Mouse (Mus musculus): ENCODE measurements at regions not wholly inside any gene's neighbourhood (a gene's known extent, or its start where the extent isn't known, plus 50 kb on each side); places are given as distances from the start of the nearest gene placed in this dataset.

GRCm38 (mm10) chr4:83166867-83167814, 115.0 kb upstream of the Frem1 start:
- Histone ChIP-seq H3K4me1 (ENCODE audit: control insufficient read depth in 2 of 2, insufficient read depth in 2 of 2, low read length in 2 of 2) (no peaks in the 10 kb centered on the region), H3K4me3 (ENCODE audit: control insufficient read depth in 1 of 2, insufficient read depth in 1 of 2, low read depth in 1 of 2, low read length in 2 of 2) (no peak overlapping the region), H3K4me2 (ENCODE audit: low read length) (no peak overlapping the region), H3K9ac (ENCODE audit: low read length) (no peak overlapping the region), H3K36me3 (ENCODE audit: control insufficient read depth, insufficient read depth, low read length) (no peaks in the 10 kb centered on the region), H3K9me3 (ENCODE audit: control insufficient read depth, low read length) (no peaks in the 10 kb centered on the region), H3K27ac (replicated peaks in 1 of 2; ENCODE audit: control insufficient read depth in 1 of 2, insufficient read depth in 1 of 2, low read depth in 2 of 2, low read length in 2 of 2) (no peak overlapping the region), H3K27me3 (ENCODE audit: control insufficient read depth, insufficient read depth, low read length) (no peaks in the 10 kb centered on the region)
- no peak for ATAC-seq (ENCODE audit: insufficient number of reproducible peaks, insufficient read depth, low FRiP score, low read depth)
- 77% methylated on average over 12 of the region's 12 CpGs for WGBS

GRCm38 (mm10) chr4:83146740-83147139, 94.6 kb upstream of the Frem1 start:
- no peak overlapping the region for H3K4me2 ChIP-seq (ENCODE audit: low read length)
- no peak for ATAC-seq (ENCODE audit: insufficient number of reproducible peaks, insufficient read depth, low FRiP score, low read depth)
- no peak overlapping the region for H3K9ac ChIP-seq (ENCODE audit: low read length)
- H3K4me1 ChIP-seq (ENCODE audit: control insufficient read depth in 2 of 2, insufficient read depth in 2 of 2, low read length in 2 of 2) = peaks cover 0 to 5% of the 10 kb centered on the region in 2 experiments; a peak in 1 of 4 replicates
- H3K9me3 ChIP-seq (ENCODE audit: control insufficient read depth, low read length) = no peaks in the 10 kb centered on the region
- no peaks in the 10 kb centered on the region for H3K27me3 ChIP-seq (ENCODE audit: control insufficient read depth, insufficient read depth, low read length)
- no peaks in the 10 kb centered on the region for H3K36me3 ChIP-seq (ENCODE audit: control insufficient read depth, insufficient read depth, low read length)
- no peak overlapping the region for H3K27ac ChIP-seq (replicated peaks in 1 of 2; ENCODE audit: control insufficient read depth in 1 of 2, insufficient read depth in 1 of 2, low read depth in 2 of 2, low read length in 2 of 2)
- WGBS = 81% methylated on average over 3 of the region's 3 CpGs
- H3K4me3 ChIP-seq (ENCODE audit: control insufficient read depth in 1 of 2, insufficient read depth in 1 of 2, low read depth in 1 of 2, low read length in 2 of 2) = no peak overlapping the region

- no peak overlapping the region for H3K27ac ChIP-seq (replicated peaks in 1 of 2; ENCODE audit: control insufficient read depth in 1 of 2, insufficient read depth in 1 of 2, low read depth in 2 of 2, low read length in 2 of 2)
- no peak overlapping the region for H3K4me2 ChIP-seq (ENCODE audit: low read length)
- H3K9me3 ChIP-seq (ENCODE audit: control insufficient read depth, low read length) = no peaks in the 10 kb centered on the region
- H3K4me1 ChIP-seq (ENCODE audit: control insufficient read depth in 2 of 2, insufficient read depth in 2 of 2, low read length in 2 of 2) = peaks cover 0 to 5% of the 10 kb centered on the region in 2 experiments; a peak in 1 of 4 replicates
- H3K27me3 ChIP-seq (ENCODE audit: control insufficient read depth, insufficient read depth, low read length) = no peaks in the 10 kb centered on the region
- no peaks in the 10 kb centered on the region for H3K36me3 ChIP-seq (ENCODE audit: control insufficient read depth, insufficient read depth, low read length)
- H3K9ac ChIP-seq (ENCODE audit: low read length) = no peak overlapping the region
- no peak overlapping the region for H3K4me3 ChIP-seq (ENCODE audit: control insufficient read depth in 1 of 2, insufficient read depth in 1 of 2, low read depth in 1 of 2, low read length in 2 of 2)
- 10% methylated on average over 8 of the region's 8 CpGs for WGBS
- ATAC-seq (ENCODE audit: insufficient number of reproducible peaks, insufficient read depth, low FRiP score, low read depth) = no peak
Measured at GRCm38 (mm10) chr4:83145738-83146217, 93.6 kb upstream of the Frem1 start.

- ATAC-seq (ENCODE audit: insufficient number of reproducible peaks, insufficient read depth, low FRiP score, low read depth) = no peak
- H3K36me3 ChIP-seq (ENCODE audit: control insufficient read depth, insufficient read depth, low read length) = no peaks in the 10 kb centered on the region
- no peak overlapping the region for H3K4me2 ChIP-seq (ENCODE audit: low read length)
- 59% methylated on average over 11 of the region's 11 CpGs for WGBS
- no peaks in the 10 kb centered on the region for H3K9me3 ChIP-seq (ENCODE audit: control insufficient read depth, low read length)
- no peak overlapping the region for H3K9ac ChIP-seq (ENCODE audit: low read length)
- peaks cover 0 to 5% of the 10 kb centered on the region in 2 experiments; a peak in 1 of 4 replicates for H3K4me1 ChIP-seq (ENCODE audit: control insufficient read depth in 2 of 2, insufficient read depth in 2 of 2, low read length in 2 of 2)
- H3K27me3 ChIP-seq (ENCODE audit: control insufficient read depth, insufficient read depth, low read length) = no peaks in the 10 kb centered on the region
- no peak overlapping the region for H3K4me3 ChIP-seq (ENCODE audit: control insufficient read depth in 1 of 2, insufficient read depth in 1 of 2, low read depth in 1 of 2, low read length in 2 of 2)
- H3K27ac ChIP-seq (replicated peaks in 1 of 2; ENCODE audit: control insufficient read depth in 1 of 2, insufficient read depth in 1 of 2, low read depth in 2 of 2, low read length in 2 of 2) = no peak overlapping the region
Measured at GRCm38 (mm10) chr4:83144781-83145517, 92.8 kb upstream of the Frem1 start.

DNA sequence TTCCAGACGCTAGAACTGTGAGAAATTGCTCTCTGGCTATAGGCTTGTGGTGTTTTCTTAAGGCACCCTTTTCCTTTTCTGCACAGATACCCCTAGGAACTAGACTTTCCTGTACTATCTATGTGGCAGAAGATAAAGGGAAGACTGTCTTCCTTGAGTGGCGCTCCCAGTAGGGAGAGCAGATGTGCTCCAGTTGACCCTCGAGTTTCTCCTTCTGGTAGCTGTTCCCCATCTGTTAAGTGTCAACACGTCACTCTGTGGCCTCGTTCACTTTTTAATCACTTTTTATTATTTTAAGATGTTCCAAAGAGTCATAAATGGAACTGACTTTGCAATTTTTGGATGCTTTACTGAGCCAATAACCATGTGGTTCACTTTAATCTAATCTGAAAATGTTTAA, 89.6 kb upstream of the Frem1 start:
- WGBS = 28% methylated on average over 5 of the region's 5 CpGs
- no peak for ATAC-seq (ENCODE audit: insufficient number of reproducible peaks, insufficient read depth, low FRiP score, low read depth)
- no peaks in the 10 kb centered on the region for H3K9me3 ChIP-seq (ENCODE audit: control insufficient read depth, low read length)
- H3K36me3 ChIP-seq (ENCODE audit: control insufficient read depth, insufficient read depth, low read length) = no peaks in the 10 kb centered on the region
- H3K27me3 ChIP-seq (ENCODE audit: control insufficient read depth, insufficient read depth, low read length) = no peaks in the 10 kb centered on the region
- no peak overlapping the region for H3K9ac ChIP-seq (ENCODE audit: low read length)
- H3K4me1 ChIP-seq (ENCODE audit: control insufficient read depth in 2 of 2, insufficient read depth in 2 of 2, low read length in 2 of 2) = peaks cover 0 to 5% of the 10 kb centered on the region in 2 experiments; a peak in 1 of 4 replicates
- no peak overlapping the region for H3K4me2 ChIP-seq (ENCODE audit: low read length)
- H3K27ac ChIP-seq (replicated peaks in 1 of 2; ENCODE audit: control insufficient read depth in 1 of 2, insufficient read depth in 1 of 2, low read depth in 2 of 2, low read length in 2 of 2) = no peak overlapping the region
- no peak overlapping the region for H3K4me3 ChIP-seq (ENCODE audit: control insufficient read depth in 1 of 2, insufficient read depth in 1 of 2, low read depth in 1 of 2, low read length in 2 of 2)

DNA sequence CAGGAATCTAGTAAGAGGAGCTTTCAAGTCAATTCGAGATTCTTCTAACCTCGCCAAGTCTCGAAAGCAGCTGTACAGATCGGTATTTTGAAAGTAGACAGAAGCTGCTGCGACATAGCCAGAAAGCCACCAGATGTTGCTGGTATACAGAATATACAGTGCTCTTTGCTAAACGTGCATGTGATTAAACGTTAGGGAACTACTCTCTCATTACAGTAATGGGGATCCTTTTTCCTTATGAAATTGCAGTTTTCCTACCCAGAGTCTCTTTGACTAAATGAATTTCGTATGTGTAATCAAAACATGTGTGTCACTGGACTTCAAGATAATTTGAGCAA, 70.5 kb upstream of the Frem1 start:
- H3K36me3 ChIP-seq (ENCODE audit: control insufficient read depth, insufficient read depth, low read length) = no peaks in the 10 kb centered on the region
- H3K9me3 ChIP-seq (ENCODE audit: control insufficient read depth, low read length) = no peaks in the 10 kb centered on the region
- 79% methylated on average over 8 of the region's 8 CpGs for WGBS
- no peaks in the 10 kb centered on the region for H3K27me3 ChIP-seq (ENCODE audit: control insufficient read depth, insufficient read depth, low read length)
- no peak for ATAC-seq (ENCODE audit: insufficient number of reproducible peaks, insufficient read depth, low FRiP score, low read depth)
- no peak overlapping the region for H3K4me3 ChIP-seq (ENCODE audit: control insufficient read depth in 1 of 2, insufficient read depth in 1 of 2, low read depth in 1 of 2, low read length in 2 of 2)
- no peaks in the 10 kb centered on the region for H3K4me1 ChIP-seq (ENCODE audit: control insufficient read depth in 2 of 2, insufficient read depth in 2 of 2, low read length in 2 of 2)
- no peak overlapping the region for H3K4me2 ChIP-seq (ENCODE audit: low read length)
- H3K9ac ChIP-seq (ENCODE audit: low read length) = no peak overlapping the region
- H3K27ac ChIP-seq (replicated peaks in 1 of 2; ENCODE audit: control insufficient read depth in 1 of 2, insufficient read depth in 1 of 2, low read depth in 2 of 2, low read length in 2 of 2) = no peak overlapping the region

- H3K27ac ChIP-seq (replicated peaks in 1 of 2; ENCODE audit: control insufficient read depth in 1 of 2, insufficient read depth in 1 of 2, low read depth in 2 of 2, low read length in 2 of 2) = no peak overlapping the region
- H3K4me1 ChIP-seq (ENCODE audit: control insufficient read depth in 2 of 2, insufficient read depth in 2 of 2, low read length in 2 of 2) = no peaks in the 10 kb centered on the region
- H3K9me3 ChIP-seq (ENCODE audit: control insufficient read depth, low read length) = no peaks in the 10 kb centered on the region
- H3K4me3 ChIP-seq (ENCODE audit: control insufficient read depth in 1 of 2, insufficient read depth in 1 of 2, low read depth in 1 of 2, low read length in 2 of 2) = no peak overlapping the region
- ATAC-seq (ENCODE audit: insufficient number of reproducible peaks, insufficient read depth, low FRiP score, low read depth) = no peak
- no peak overlapping the region for H3K9ac ChIP-seq (ENCODE audit: low read length)
- H3K27me3 ChIP-seq (ENCODE audit: control insufficient read depth, insufficient read depth, low read length) = no peaks in the 10 kb centered on the region
- H3K36me3 ChIP-seq (ENCODE audit: control insufficient read depth, insufficient read depth, low read length) = no peaks in the 10 kb centered on the region
- 76% methylated on average over 6 of the region's 6 CpGs for WGBS
- H3K4me2 ChIP-seq (ENCODE audit: low read length) = no peak overlapping the region
Measured at GRCm38 (mm10) chr4:83122003-83122667, 70.0 kb upstream of the Frem1 start.
